Mouse (Mus musculus) cerebellum, postnatal 4 days (tissue): ENCODE measurements around the gene Olfr1055.
"Not testable (repeated sequence)": the region's sequence is repeated elsewhere in the genome, so short reads cannot be mapped to it uniquely, and the experiment has no call there.

Experiments
- DNase-seq, 2 experiments: peaks; one replicate each; pipeline ENCODE4 v3.0.0; 2022; ENCODE audit warnings: low spot score in 2 of 2, mixed read lengths in 1 of 2

Olfr1055 gene

GRCm38 (mm10) chr2:86350184-86350583, at the start of gene Olfr1055:
TSS of gene Olfr1055 (minus strand) at chr2:86350284.
- DNase-seq, result no peak

- DNase-seq, result no peak
Measured at GRCm38 (mm10) chr2:86395114-86395513, 45.0 kb upstream of the Olfr1055 start.

GRCm38 (mm10) chr2:86388461-86388860, 38.4 kb upstream of the Olfr1055 start, which contains the start of gene Olfr1058:
TSS of gene Olfr1058 (minus strand) at chr2:86388561.
- DNase-seq, result not testable (repeated sequence)

GRCm38 (mm10) chr2:86378293-86378692, 28.2 kb upstream of the Olfr1055 start, which contains the start of gene Olfr1057:
TSS of gene Olfr1057 (minus strand) at chr2:86378393.
- DNase-seq, result no peak

GRCm38 (mm10) chr2:86366342-86366741, 16.3 kb upstream of the Olfr1055 start:
- DNase-seq, result not testable (repeated sequence)

- no peak for DNase-seq
Measured at GRCm38 (mm10) chr2:86362369-86362768, 12.3 kb upstream of the Olfr1055 start, which contains the start of gene Olfr1056. TSS of gene Olfr1056 (minus strand) at chr2:86362469.

GRCm38 (mm10) chr2:86351751-86352150, 1.7 kb upstream of the Olfr1055 start:
- not testable (repeated sequence) for DNase-seq

- no peak for DNase-seq
Measured at GRCm38 (mm10) chr2:86335333-86335732, 14.8 kb downstream of the Olfr1055 start, which contains the start of gene Olfr1054. TSS of gene Olfr1054 (minus strand) at chr2:86335433.

- DNase-seq, result no peak
Measured at GRCm38 (mm10) chr2:86315184-86315583, 34.9 kb downstream of the Olfr1055 start, which contains the start of gene Olfr1053. TSS of gene Olfr1053 (minus strand) at chr2:86315284.
